Mouse (Mus musculus) ovary, postnatal 14 days (tissue): ENCODE measurements around the gene Hmgb4.

Source experiments
- DNase-seq: peaks from one replicate; pipeline ENCODE4 v3.0.0; 2022; ENCODE audit warnings: low spot score

Gene Hmgb4

GRCm38 (mm10) chr4:128224453-128224852 lies 36.3 kb downstream of the Hmgb4 start:
- no peak for DNase-seq

GRCm38 (mm10) chr4:128217991-128218595 lies 42.7 kb downstream of the Hmgb4 start:
- DNase-seq = no peak
